Mouse (Mus musculus): ENCODE results near the gene Akap17b. TPM values are rescaled to one million over a fixed set of nuclear protein-coding genes. Genes with fewer than 3 reads are reported as not detected.

Akap17b gene
- polyA plus RNA-seq (2012; ENCODE audit: low replicate concordance) = 0.36 and 0.57 TPM in 2 replicates

DNA sequence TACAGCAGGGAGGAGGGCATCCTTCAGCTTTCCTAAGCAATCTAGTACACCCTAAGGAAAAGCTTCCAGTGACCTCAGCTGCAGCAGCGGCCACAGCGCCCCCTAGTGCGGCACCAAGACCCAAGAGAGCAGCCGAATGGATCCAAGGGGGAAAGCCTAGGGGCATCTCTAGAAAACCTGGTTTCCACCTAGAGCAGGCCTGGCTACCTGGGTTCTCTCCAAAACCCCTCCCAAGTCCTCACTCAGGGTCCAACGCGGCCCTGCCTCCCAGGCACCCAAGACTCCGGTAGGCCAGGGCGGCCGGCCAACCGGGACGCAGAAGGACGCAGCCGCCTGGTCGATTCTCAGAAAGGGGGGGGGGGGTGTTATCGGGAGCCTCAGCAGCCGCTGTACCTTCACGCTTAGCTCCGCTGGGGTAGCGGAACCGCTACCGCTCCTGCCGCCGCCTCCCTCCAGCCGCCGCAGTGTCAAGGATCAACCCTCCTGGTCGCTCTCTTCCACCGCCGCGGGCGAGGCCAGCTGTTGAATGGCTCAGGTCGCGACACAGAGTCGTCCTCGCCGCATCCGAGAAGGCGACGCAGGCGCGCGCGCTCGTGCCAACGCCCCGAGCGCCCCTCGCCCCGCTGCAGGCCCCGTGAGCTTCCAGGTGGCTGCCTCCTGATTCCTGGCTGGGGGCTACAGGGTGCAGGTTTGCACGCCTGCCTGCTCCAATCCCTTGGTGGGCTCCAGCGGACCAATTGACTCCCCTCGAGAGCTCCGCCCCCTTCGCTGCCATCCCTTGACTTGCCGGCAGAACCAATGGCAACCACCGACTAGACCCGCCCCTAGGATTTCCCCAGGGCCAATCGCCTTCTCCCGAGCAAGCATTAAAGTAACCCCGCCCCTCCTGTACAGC is at the start of gene Akap17b:
TSS of gene Akap17b (minus strand) at position 739 of the 895 bp plus-strand sequence.

DNA sequence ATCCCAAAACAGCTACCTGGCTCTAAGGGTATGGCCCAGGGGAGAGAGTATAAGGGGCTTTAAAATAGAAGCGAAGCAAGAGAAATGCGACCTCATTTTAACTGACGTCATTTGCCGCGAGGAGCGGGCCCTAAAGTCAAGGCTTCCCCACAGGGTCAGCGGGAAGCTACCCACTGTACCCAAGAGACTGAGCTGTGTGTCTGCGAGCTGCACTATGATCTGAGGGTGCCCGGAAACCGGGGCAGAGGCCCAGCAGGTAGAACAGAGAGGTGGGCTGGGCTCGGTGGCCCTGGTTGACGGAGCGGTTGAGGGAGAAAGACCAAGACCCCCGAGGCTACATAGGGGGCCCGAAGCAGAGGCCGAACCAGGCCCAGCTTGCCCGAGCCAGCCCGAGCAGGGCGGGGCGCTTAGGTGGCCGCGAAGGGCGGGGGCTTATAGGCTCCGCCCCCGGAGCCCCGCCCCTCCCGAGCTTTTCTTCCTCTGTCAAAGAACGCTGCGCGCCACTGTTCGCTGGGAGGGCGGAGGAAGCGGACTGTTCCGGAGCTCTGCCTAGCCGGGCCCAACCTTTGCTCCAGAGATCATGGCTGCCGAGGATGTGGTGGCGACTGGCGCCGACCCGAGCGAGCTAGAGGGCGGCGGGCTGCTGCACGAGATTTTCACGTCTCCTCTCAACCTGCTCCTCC is 47.3 kb downstream of the Akap17b start, which contains the start of gene Pgrmc1:
TSS of gene Pgrmc1 (plus strand) at position 500 of the 683 bp plus-strand sequence.

Other genes starting within 250 kb of the Akap17b start
- gene Gm6268, start 244.1 kb downstream of the Akap17b start, polyA plus RNA-seq (2012; ENCODE audit: low replicate concordance) = not detected in 2 replicates
- gene Gm14569, start 153.6 kb downstream of the Akap17b start, polyA plus RNA-seq (2012; ENCODE audit: low replicate concordance) = not detected in 2 replicates
- 63.4 and 90.4 TPM in 2 replicates for gene Pgrmc1, start 47.2 kb downstream of the Akap17b start, polyA plus RNA-seq (2012; ENCODE audit: low replicate concordance)
- gene Slc25a43, start 98.3 kb upstream of the Akap17b start, polyA plus RNA-seq (2012; ENCODE audit: low replicate concordance) = 0.78 TPM in 1 of 2 replicates, not detected in the other
- gene Slc25a5, start 150.3 kb upstream of the Akap17b start, polyA plus RNA-seq (2012; ENCODE audit: low replicate concordance) = 12.7 and 67.2 TPM in 2 replicates
- 117 and 139 TPM in 2 replicates for gene Ube2a, start 228.5 kb upstream of the Akap17b start, polyA plus RNA-seq (2012; ENCODE audit: low replicate concordance)
- gene C330007P06Rik, start 228.7 kb upstream of the Akap17b start, polyA plus RNA-seq (2012; ENCODE audit: low replicate concordance) = 0.30 and 2.9 TPM in 2 replicates